Mouse (Mus musculus) lung, adult 18-20 months (tissue): ENCODE measurements around the gene Maml3.

Experiments
- DNase-seq, 2 experiments: peaks; one replicate each; pipeline ENCODE4 v3.0.0; 2022; ENCODE audit warnings: mixed read lengths in 2 of 2

Gene Maml3

GRCm38 (mm10) chr3:51813186-51813585 is 291.7 kb downstream of the Maml3 start:
- DNase-seq, result no peak

GRCm38 (mm10) chr3:51810731-51811130 is 294.1 kb downstream of the Maml3 start:
- no peak for DNase-seq

GRCm38 (mm10) chr3:51809822-51810221 is 295.1 kb downstream of the Maml3 start:
- DNase-seq, result no peak

- DNase-seq, result peak in 1 of 2 experiments; percentile 21
Observed at GRCm38 (mm10) chr3:51807981-51808870, 296.6 kb downstream of the Maml3 start.

DNA sequence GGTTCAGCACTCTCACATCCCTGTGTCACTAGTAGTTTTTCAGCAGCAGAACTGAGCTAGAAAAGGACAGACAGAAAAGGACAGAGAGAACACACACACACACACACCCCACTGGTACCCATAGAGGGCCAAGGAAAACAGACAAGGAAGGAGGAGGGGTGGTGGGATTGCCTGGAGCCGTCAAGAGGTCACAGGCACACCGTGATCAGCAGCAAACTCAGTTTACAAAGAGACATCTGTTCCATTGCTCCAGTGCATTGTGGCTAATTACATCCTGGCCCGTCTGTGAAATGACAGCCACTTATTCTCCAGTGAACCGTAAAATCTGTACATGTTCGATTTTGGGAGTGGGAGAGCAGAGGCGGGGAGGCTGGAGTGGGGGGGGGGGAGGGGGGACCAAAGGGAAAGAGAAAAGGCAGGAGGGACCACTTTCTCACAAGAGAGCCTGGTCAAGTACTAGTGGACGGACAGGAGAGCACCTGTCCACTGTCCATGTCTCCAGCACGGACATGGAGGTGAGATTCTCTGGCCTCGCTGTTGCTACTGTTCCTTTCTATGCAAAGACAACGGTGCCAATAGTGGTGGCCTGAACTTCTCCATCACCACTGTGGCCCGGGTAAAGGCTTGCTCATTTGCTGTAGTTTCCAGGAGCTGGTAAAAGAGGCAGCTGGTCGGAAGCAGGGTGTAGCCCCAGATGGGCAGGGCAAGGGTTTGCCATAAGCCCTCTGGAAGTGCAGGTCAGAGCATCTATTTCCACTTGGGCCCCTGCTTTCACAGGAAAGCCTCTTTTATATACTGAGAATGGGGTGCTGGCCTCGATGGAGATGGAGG is 299.2 kb downstream of the Maml3 start:
- DNase-seq, result no peak

GRCm38 (mm10) chr3:51803903-51804302 is 301.0 kb downstream of the Maml3 start:
- DNase-seq, result no peak

- DNase-seq, result no peak
Observed at GRCm38 (mm10) chr3:51799650-51800049, 305.2 kb downstream of the Maml3 start.

DNA sequence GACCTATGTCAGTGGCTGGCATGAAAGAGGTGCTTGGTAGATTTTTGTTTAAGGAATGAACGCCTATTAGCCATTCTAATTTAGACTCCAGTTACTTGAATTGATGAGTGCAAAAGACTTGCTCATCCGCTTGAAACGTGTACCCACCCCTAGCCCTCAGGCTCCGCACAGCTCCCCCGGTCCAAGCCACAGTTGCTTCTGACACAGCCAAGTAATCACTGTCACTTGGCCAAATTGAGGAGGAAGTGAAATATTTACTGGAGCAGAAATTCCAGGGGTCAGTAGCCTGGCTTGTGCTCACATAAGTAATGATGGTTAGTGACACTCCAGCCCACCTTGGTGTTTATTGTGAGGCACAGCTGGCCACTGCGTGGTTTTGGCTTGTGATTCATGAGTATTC is 308.0 kb downstream of the Maml3 start:
- DNase-seq, result peak in 1 of 2 experiments; percentile 33

GRCm38 (mm10) chr3:51796219-51796828 is 308.6 kb downstream of the Maml3 start:
- DNase-seq, result peak; percentile 42 to 47

DNA sequence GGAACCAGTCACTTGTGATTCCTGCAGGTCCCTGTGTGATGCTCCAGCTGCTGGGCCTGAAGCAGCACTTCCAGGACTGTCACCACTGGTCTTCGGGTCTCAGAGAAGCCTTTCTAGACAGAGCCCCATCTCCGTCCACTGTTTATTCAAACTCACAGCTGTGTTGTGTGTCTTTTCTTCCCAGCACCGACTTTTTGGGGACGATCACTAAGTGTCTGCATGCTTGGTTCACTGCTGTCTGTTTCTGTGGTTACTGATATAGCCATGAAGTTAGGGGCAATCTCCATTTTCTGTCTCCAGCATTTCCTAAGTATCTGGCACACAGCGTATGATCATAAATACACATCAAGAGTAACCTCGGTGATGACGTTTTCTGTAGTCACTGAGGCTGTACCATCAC is 313.3 kb downstream of the Maml3 start:
- DNase-seq, result no peak

GRCm38 (mm10) chr3:51789389-51789904 is 315.4 kb downstream of the Maml3 start:
- no peak for DNase-seq

DNA sequence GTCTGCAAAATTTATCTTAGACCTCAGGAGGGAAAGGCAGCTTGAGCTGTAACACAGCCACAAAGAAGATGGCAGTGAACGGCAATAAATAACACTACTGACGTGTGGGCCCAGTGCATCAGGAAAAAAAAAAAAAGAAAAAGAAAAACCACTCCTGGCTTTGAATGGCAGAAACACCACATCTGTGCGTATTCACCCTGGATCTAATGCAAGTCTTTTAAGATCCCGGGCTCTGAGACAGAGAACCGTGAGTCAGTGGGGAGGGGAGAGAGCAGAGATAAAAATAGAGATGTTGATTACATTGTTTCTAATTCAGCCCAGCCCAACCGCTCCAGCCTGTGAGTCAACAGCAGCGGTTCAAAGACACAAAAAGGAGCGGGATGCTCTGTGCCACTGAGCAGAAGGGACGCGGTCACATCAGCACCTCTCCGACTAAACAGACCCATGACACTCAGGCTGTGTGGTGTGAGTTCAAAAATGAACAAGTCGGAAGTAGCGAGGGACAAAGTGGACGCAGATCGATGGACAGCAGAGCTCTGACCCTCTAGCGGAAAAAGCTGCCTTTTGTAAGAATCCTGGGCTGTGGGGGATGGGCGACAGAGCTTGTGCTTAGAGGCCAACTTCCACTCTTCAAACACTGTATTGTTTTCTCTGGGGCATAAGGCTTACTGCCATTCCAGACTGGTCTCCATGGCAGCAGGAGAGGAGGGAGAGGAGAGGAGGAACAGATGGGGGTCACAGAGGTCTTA is 316.1 kb downstream of the Maml3 start:
- DNase-seq, result peak; percentile 27 to 48

- no peak for DNase-seq
Observed at GRCm38 (mm10) chr3:51787945-51788344, 316.9 kb downstream of the Maml3 start.

GRCm38 (mm10) chr3:51785796-51786195 is 319.1 kb downstream of the Maml3 start:
- no peak for DNase-seq

- no peak for DNase-seq
Observed at GRCm38 (mm10) chr3:51782191-51782590, 322.7 kb downstream of the Maml3 start.

- DNase-seq, result no peak
Observed at GRCm38 (mm10) chr3:51778738-51779592, 325.9 kb downstream of the Maml3 start.

- no peak for DNase-seq
Observed at GRCm38 (mm10) chr3:51778179-51778578, 326.7 kb downstream of the Maml3 start.

DNA sequence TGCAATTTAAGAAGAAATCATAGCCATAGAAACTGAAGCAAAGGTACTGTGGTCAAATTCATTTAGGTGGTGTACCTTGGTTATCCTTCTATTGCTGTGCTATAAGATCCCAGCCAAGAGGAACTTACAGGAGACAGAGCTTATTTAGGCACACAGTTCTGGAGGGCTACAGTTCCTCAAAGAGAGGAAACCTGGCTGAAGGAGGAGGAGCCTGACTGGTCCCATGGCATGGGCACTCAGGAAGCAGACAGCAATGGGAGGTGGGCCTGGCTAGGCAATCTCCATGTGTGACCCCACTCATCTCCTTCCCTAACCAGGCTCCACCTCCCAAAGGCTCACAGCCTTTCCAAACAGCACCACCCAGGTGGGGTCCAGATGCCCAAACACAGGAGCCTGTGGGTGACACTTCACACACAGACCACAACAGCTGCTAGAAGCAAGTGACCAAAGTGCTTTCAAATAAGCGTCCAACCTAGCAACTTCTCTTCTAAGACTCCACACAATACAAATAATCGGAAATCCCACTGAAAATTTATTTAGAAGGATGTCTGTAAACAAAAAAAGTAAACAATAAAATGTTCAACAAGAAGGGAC is 328.8 kb downstream of the Maml3 start:
- no peak for DNase-seq

DNA sequence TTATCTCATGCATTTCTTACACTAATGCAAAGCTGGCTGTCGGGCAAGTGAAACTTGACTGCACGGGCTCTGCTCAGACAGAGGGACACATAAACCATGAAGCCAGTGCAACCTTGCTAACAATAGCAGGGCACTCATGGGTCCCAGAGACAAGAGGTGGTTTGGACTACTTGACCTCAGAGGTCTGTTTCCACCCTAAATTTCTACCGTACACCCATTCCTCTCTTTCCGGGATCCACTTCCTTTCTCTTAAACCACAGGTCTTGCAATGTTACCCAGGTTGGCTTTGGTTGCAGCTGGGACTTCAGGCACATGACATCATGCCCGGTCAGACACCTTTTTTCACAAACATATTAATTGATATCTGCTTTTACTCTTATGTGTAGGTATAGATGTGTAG is 331.3 kb downstream of the Maml3 start:
- no peak for DNase-seq

GRCm38 (mm10) chr3:51771839-51772630 is 332.8 kb downstream of the Maml3 start:
- no peak for DNase-seq
